Mouse (Mus musculus) ES-E14 (cell line): ENCODE measurements at regions not wholly inside any gene's neighbourhood (a gene's known extent, or its start where the extent isn't known, plus 50 kb on each side); places are given as distances from the start of the nearest gene placed in this dataset.

Experiments
- CHD2 ChIP-seq: IDR thresholded peaks from 2 replicates; pipeline ENCODE4 v1.6.1; 2014; ENCODE audit warnings: mild to moderate bottlenecking, low read depth, low read length, inconsistent platforms
- HCFC1 ChIP-seq: IDR thresholded peaks from 2 replicates; pipeline ENCODE4 v1.6.1; 2012; ENCODE audit warnings: low read length, inconsistent platforms, borderline replicate concordance; ENCODE audit not compliant: insufficient read depth
- MAFK ChIP-seq: IDR thresholded peaks from 2 replicates; pipeline ENCODE4 v1.6.1; 2014; ENCODE audit warnings: mild to moderate bottlenecking, low read depth, low read length, inconsistent platforms; ENCODE audit not compliant: insufficient read depth
- ZC3H11A ChIP-seq: IDR thresholded peaks from 2 replicates; pipeline ENCODE4 v1.6.1; 2012; ENCODE audit warnings: low read depth, mild to moderate bottlenecking, inconsistent platforms, low read length, borderline replicate concordance
- ZNF384 ChIP-seq: IDR thresholded peaks from 2 replicates; pipeline ENCODE4 v1.6.1; 2012; ENCODE audit warnings: low read depth, low read length, inconsistent platforms

DNA sequence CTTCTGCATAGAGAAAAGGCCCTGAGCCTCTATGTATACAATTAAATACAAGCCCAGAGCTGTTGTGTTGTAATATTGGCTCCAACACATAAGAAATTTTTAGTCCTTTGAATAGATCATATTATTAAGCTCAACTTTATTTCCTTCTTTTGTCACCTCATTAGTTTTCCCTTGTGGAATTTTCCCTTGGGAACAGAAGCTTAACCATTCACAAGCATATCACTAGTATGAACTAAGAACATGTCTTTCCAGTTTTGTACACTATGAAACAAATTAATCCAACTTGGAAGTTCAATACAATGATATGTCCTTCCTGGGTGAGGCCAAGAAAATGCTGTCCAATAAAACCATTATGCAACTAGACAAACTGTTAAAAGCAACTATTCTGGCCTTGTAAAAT, 720.9 kb upstream of the 4930412O13Rik start:
- TF ChIP-seq CHD2 (no peak), MAFK (no peak), HCFC1 (no peak), ZC3H11A (no peak), ZNF384 (no peak)
